Mouse (Mus musculus) kidney, adult 2 months (tissue): Measurements from ENCODE around the gene Trabd2b.

Experiments
- CTCF ChIP-seq: fragments of 200-500 bp; conservative IDR thresholded peaks from 2 replicates; pipeline ENCODE4 v1.5.1; 2011; ENCODE audit warnings: low read depth, mild to moderate bottlenecking, control low read depth, low read length, moderate library complexity, mixed read lengths; ENCODE audit not compliant: insufficient read depth, insufficient read length
- POLR2A ChIP-seq: fragments of 200-500 bp; IDR thresholded peaks from one replicate; pipeline ENCODE4 v1.6.1; 2011; ENCODE audit warnings: low read depth, low read length, control low read depth

- TF ChIP-seq CTCF (no peak), POLR2A (no peak)
These were observed 89.3 kb downstream of the Trabd2b start for GRCm38 (mm10) chr4:114495688-114496426.
